Mouse (Mus musculus) lung, embryonic 16.5 days (tissue): ENCODE data around the gene Gmds. TPM values are rescaled to one million over a fixed set of nuclear protein-coding genes. Genes with fewer than 3 reads are reported as not detected.

Experiments
- ATAC-seq: fragments of 200-750 bp; cut with Nextera tagmentation; 2 replicates; pipeline ENCODE4 v1.8.0; 2017; ENCODE audit warnings: low read depth, mild to moderate bottlenecking, moderate library complexity
- H3K27ac ChIP-seq: fragments of 300-500 bp; sonication (generic); 2 replicates; pipeline ENCODE4 v1.5.1; 2014; ENCODE audit warnings: mild to moderate bottlenecking, control low read depth, low read length
- H3K27me3 ChIP-seq: fragments of 300-500 bp; sonication (generic); 2 replicates; pipeline ENCODE4 v1.6.1; 2014; ENCODE audit warnings: low read depth, low read length, mixed read lengths; ENCODE audit not compliant: control insufficient read depth, insufficient read depth
- H3K36me3 ChIP-seq: fragments of 300-500 bp; sonication (generic); 2 replicates; pipeline ENCODE4 v1.6.1; 2014; ENCODE audit warnings: low read length; ENCODE audit not compliant: control insufficient read depth, insufficient read depth
- H3K4me1 ChIP-seq: fragments of 300-500 bp; sonication (generic); replicated peaks from 2 replicates; pipeline ENCODE4 v1.6.1; 2014; ENCODE audit warnings: low read length, mixed read lengths; ENCODE audit not compliant: control insufficient read depth, insufficient read depth
- H3K4me2 ChIP-seq: fragments of 300-500 bp; sonication (generic); 2 replicates; pipeline ENCODE4 v1.6.1; 2014; ENCODE audit warnings: low read depth, low read length, control low read depth
- H3K4me3 ChIP-seq: fragments of 300-500 bp; sonication (generic); 2 replicates; pipeline ENCODE4 v1.5.1; 2014; ENCODE audit warnings: mild to moderate bottlenecking, low read length, control low read depth
- H3K9ac ChIP-seq: fragments of 300-500 bp; sonication (generic); 2 replicates; pipeline ENCODE4 v1.6.1; 2014; ENCODE audit warnings: low read length, control low read depth
- H3K9me3 ChIP-seq: fragments of 300-500 bp; sonication (generic); 2 replicates; pipeline ENCODE4 v1.6.1; 2016; ENCODE audit warnings: low read length; ENCODE audit not compliant: control insufficient read depth
- WGBS: fragments of 180-500 bp; shearing (Covaris S2); extraction: QIAGEN DNeasy Blood & Tissue Kit; methylation state at CpG from one replicate; pipeline ENCODE4 v1.1.7; 2014; 5-methylcytosine and 5-hydroxymethylcytosine counted together
- polyA plus RNA-seq: library from polyadenylated mRNA; unstranded; fragments of >200 nt; fragmentation: Nextera tagmentation; extraction: Ambion mirVana; gene quantifications from 2 replicates; pipeline ENCODE4 v1.2.1, GENCODE M21; 2015

Gmds gene
- polyA plus RNA-seq, 1 experiment from 2014 or later: 20.8 TPM

DNA sequence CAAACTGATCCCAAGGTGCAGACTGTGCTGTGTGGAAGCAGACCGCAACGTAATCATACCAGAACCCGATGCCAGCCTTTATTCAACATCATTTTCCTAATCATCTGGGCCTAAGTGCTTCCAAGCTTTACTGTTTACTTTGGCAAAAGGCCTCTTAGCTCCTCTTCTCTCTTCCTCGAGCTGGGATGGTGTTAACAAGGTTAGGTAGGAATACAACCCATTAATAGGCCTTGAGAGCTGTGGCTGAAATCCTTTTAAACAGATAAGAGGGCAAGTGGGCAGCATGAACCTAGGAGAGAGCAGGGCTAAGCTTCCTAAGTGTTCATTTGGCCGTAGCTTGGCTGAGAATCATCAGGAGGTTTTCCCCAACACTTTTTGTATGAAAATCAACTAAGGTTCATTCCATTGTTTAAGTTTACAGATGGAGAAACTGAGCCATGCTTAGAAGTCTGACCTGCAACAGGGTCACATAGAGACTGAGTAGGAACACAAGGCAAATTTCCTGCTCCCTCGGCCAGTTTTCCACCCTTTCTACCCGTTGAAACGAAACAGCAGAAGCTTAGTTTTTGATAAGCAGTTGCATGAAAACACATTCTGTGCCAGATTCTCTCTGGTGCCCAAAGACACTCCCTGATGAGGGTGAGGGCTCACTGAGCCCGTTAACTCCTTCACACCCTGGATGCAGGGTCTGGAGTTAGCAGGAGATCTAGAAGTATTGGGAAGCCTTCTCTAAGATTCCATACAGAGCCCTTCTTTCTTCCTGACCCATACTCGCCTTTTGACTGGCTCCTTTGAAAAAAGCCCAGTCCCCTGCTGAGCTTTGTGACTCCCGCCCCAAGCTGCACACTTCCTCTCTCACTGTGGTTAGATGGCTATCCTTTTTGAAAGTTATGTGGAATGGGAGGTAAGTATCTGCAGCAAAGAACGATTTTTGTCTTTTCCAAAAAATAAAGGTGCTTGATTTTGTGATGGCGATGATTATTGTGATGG is 379.9 kb downstream of the Gmds start:
- WGBS: 46% methylated on average over 13 of the region's 13 CpGs
- H3K9ac ChIP-seq: no peak overlapping the region
- H3K4me2 ChIP-seq: no peak overlapping the region
- peaks cover 7% of the 10 kb centered on the region; the same call in 1 of the 2 replicates for H3K27me3 ChIP-seq
- H3K4me3 ChIP-seq: no peak overlapping the region
- no peaks in the 10 kb centered on the region for H3K9me3 ChIP-seq
- no peaks in the 10 kb centered on the region for H3K4me1 ChIP-seq
- H3K36me3 ChIP-seq: no peaks in the 10 kb centered on the region
- no peak for ATAC-seq
- no peak overlapping the region for H3K27ac ChIP-seq

DNA sequence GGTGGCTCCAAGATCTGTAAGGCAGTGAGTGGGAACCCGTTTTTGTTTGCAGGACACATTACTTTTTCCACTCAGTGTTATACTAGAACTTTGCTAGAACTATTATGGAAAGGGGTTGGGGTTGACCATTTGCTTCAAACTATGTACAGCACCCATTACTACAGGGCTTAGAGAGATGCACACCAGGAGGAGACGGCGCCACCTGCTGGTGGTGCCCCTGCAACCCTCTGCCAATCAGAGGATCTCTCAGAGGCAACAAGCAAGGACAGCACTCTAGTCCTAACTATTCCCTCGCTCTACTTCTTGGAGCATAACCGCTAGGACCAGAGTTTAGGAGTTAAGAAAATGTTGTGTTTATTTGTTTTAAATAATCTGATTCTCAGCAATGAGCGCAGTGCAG is 382.0 kb downstream of the Gmds start:
- no peaks in the 10 kb centered on the region for H3K9me3 ChIP-seq
- H3K27ac ChIP-seq: no peak overlapping the region
- no peaks in the 10 kb centered on the region for H3K36me3 ChIP-seq
- H3K4me2 ChIP-seq: no peak overlapping the region
- no peaks in the 10 kb centered on the region for H3K4me1 ChIP-seq
- no peak overlapping the region for H3K9ac ChIP-seq
- H3K4me3 ChIP-seq: no peak overlapping the region
- H3K27me3 ChIP-seq: peaks cover 7% of the 10 kb centered on the region; the same call in 1 of the 2 replicates
- no peak for ATAC-seq
- 79% methylated on average over 6 of the region's 6 CpGs for WGBS

DNA sequence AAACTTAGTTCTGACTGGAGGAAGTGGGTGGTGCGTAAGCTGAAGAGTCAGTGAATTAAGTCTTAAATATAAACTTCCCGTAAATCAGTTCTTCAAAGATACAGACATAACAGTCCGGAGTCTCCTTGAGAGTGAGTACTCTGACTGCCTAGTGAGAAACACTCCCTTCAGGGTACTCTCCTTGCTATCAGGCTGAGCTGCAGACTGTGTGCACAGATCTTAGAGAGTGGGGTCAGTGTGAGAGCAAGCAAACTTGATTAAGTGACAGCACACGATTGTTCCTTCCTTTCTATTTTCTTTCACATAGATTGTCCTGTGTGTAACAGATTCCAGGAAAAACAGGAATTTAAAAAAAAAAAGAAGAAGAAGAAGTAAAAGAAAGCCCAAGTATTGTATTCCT is 382.4 kb downstream of the Gmds start:
- H3K27ac ChIP-seq: no peak overlapping the region
- 45% methylated on average over 4 of the region's 4 CpGs for WGBS
- no peak for ATAC-seq

DNA sequence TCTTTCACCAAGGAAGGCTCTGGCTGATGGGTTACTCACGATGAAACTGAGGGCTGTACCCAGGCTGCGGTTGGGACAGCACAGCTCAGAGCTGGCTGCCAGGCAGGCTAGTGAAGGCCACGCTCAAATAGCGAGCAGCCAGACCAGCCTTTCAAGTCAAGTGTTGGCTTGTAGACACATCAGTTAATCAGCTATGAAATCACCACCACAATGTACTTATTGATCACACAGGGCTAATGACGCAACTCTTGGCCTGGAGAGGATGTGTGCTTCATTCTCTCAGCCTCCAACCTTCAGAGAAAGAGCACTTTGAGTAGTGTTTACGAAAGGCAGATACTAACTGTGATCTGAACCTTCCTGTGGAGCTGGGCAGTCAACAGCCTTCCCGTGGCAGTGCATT is 383.4 kb downstream of the Gmds start:
- ATAC-seq: no peak
- Histone ChIP-seq H3K27me3 (peaks cover 7% of the 10 kb centered on the region; the same call in 1 of the 2 replicates), H3K9me3 (no peaks in the 10 kb centered on the region), H3K36me3 (no peaks in the 10 kb centered on the region), H3K27ac (no peak overlapping the region), H3K4me3 (no peak overlapping the region), H3K4me2 (no peak overlapping the region), H3K4me1 (no peaks in the 10 kb centered on the region), H3K9ac (no peak overlapping the region)
- 47% methylated on average over 7 of the region's 7 CpGs for WGBS

More for the DNA sequence above, 382.4 kb downstream of the Gmds start:
- peaks cover 7% of the 10 kb centered on the region; the same call in 1 of the 2 replicates for H3K27me3 ChIP-seq
- no peak overlapping the region for H3K9ac ChIP-seq
- H3K4me1 ChIP-seq: no peaks in the 10 kb centered on the region
- H3K9me3 ChIP-seq: no peaks in the 10 kb centered on the region
- H3K4me3 ChIP-seq: no peak overlapping the region
- H3K4me2 ChIP-seq: no peak overlapping the region
- no peaks in the 10 kb centered on the region for H3K36me3 ChIP-seq

- Histone ChIP-seq H3K4me2 (no peak overlapping the region), H3K36me3 (no peaks in the 10 kb centered on the region), H3K4me3 (no peak overlapping the region), H3K27me3 (peaks cover 13% of the 10 kb centered on the region; the same call in 1 of the 2 replicates), H3K9me3 (no peaks in the 10 kb centered on the region), H3K4me1 (no peaks in the 10 kb centered on the region), H3K27ac (no peak overlapping the region), H3K9ac (no peak overlapping the region)
- 69% methylated on average over 3 of the region's 3 CpGs for WGBS
- ATAC-seq: no peak
These were observed 393.8 kb downstream of the Gmds start for GRCm38 (mm10) chr13:31944676-31945210.

GRCm38 (mm10) chr13:31943482-31944275 is 394.9 kb downstream of the Gmds start:
- no peak for ATAC-seq
- Histone ChIP-seq H3K4me1 (no peaks in the 10 kb centered on the region), H3K4me2 (no peak overlapping the region), H3K4me3 (no peak overlapping the region), H3K27ac (no peak overlapping the region), H3K9me3 (no peaks in the 10 kb centered on the region), H3K36me3 (no peaks in the 10 kb centered on the region), H3K9ac (no peak overlapping the region), H3K27me3 (peaks cover 15% of the 10 kb centered on the region; the same call in 1 of the 2 replicates)
- WGBS: 46% methylated on average over 7 of the region's 7 CpGs

DNA sequence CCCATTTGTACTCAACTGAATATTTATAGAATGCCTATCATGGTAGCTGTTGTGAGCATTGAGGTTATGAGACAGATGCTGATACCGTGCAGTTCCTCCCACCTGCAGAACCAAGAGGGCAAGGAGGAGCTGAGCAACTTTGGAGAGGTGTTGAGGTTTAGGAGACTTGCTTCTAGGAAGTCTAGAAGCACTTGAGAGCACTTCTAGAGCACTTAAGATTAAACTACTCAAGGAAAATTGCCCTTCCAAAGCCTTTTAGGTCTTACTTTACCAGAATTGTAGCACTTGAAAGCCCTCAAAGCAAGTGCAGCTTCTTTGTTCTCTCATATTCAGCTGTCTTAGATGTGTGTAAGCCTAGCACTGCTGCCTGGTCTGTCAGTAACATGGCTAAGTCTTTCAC is 409.2 kb downstream of the Gmds start:
- ATAC-seq: peak; percentile 66
- no peak overlapping the region for H3K4me2 ChIP-seq
- H3K27ac ChIP-seq: no peak overlapping the region
- no peaks in the 10 kb centered on the region for H3K9me3 ChIP-seq
- no peak overlapping the region for H3K9ac ChIP-seq
- H3K36me3 ChIP-seq: no peaks in the 10 kb centered on the region
- H3K27me3 ChIP-seq: peaks cover 46% of the 10 kb centered on the region
- no peaks in the 10 kb centered on the region for H3K4me1 ChIP-seq
- no peak overlapping the region for H3K4me3 ChIP-seq
- 59% methylated on average over 1 of the region's 1 CpGs for WGBS

GRCm38 (mm10) chr13:31926599-31926998 is 411.9 kb downstream of the Gmds start:
- WGBS: 74% methylated on average over 5 of the region's 5 CpGs
- H3K27me3 ChIP-seq: peaks cover 51% of the 10 kb centered on the region
- H3K4me2 ChIP-seq: no peak overlapping the region
- no peak overlapping the region for H3K9ac ChIP-seq
- H3K27ac ChIP-seq: no peak overlapping the region
- no peaks in the 10 kb centered on the region for H3K36me3 ChIP-seq
- no peak for ATAC-seq
- no peaks in the 10 kb centered on the region for H3K9me3 ChIP-seq
- no peaks in the 10 kb centered on the region for H3K4me1 ChIP-seq
- no peak overlapping the region for H3K4me3 ChIP-seq

GRCm38 (mm10) chr13:31924506-31924905 is 414.0 kb downstream of the Gmds start:
- Histone ChIP-seq H3K4me1 (no peaks in the 10 kb centered on the region), H3K27me3 (peaks cover 51% of the 10 kb centered on the region), H3K27ac (no peak overlapping the region), H3K9ac (no peak overlapping the region), H3K4me3 (no peak overlapping the region), H3K9me3 (no peaks in the 10 kb centered on the region), H3K4me2 (no peak overlapping the region), H3K36me3 (no peaks in the 10 kb centered on the region)
- ATAC-seq: no peak
- 72% methylated on average over 4 of the region's 4 CpGs for WGBS
